In the genomic region with DNA sequence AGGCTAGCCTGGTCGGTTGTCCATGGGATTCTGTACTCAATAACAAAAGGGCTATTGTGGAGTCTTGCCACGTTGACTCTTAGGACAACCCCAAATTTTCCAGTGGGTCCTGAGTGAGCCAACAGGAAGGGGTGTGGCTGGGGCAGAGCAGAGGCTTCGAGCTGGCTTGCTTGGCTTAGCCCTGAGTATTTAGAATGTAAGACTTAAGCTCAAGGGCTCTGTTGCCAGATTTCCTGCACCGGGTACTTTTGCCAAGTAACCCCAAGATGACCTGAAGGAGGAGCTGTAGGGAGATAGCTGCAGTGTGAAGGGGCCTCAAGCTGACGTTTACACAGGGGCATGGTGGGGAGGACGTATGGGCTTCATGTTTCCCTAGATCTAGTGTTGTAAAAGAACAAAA, we compare ENCODE assay signal across 10 mouse cellular contexts. TPM values are rescaled to one million over a fixed set of nuclear protein-coding genes. Genes with fewer than 3 reads are reported as not detected.
A peak's percentile ranks its signal among the peaks of the same experiment; 100 is the strongest.
DNase-seq lines count a peak whose midpoint lies in the region; ATAC-seq and TF ChIP-seq lines count a peak whose summit lies in the region.
"Had no signal": no experiment of that assay in that cellular context is flagged by ENCODE, and none has a peak within 500 bp of the region (broad histone marks: within the 10 kb centered on the region; RNA-seq: fewer than 3 reads in every experiment).

No protein-coding gene starts in this region.

- 22% methylated on average over 6 of the region's 6 CpGs for WGBS in embryonic facial prominence, embryonic 15.5 days
- WGBS in intestine, postnatal 0 days, result 27% methylated on average over 6 of the region's 6 CpGs

- peak overlapping the region; percentile 63 for H3K27ac ChIP-seq in embryonic facial prominence, embryonic 15.5 days (replicated peaks)
- H3K27ac ChIP-seq in intestine, postnatal 0 days (ENCODE audit: low read depth, low read length), result peak overlapping the region; percentile 60; the same call in 1 of the 2 replicates

- intact Hi-C loops in left cerebral cortex, postnatal 10 days (cut with DNase I), result no loop called here

- no peaks in the 10 kb centered on the region for H3K36me3 ChIP-seq in embryonic facial prominence, embryonic 15.5 days
- H3K36me3 ChIP-seq in intestine, postnatal 0 days (ENCODE audit: control insufficient read depth, insufficient read depth), result no peaks in the 10 kb centered on the region

- no peak for ATAC-seq in embryonic facial prominence, embryonic 15.5 days (ENCODE audit: insufficient number of reproducible peaks, low FRiP score, low TSS enrichment, low read depth)
- ATAC-seq in intestine, postnatal 0 days, result no peak
- no peak for ATAC-seq in activated CD4-positive, CD25-positive, alpha-beta regulatory T cell, adult 4 months
- ATAC-seq: forebrain, embryonic 16.5 days had no signal

- no peak overlapping the region for H3K4me3 ChIP-seq in embryonic facial prominence, embryonic 15.5 days (replicated peaks)
- H3K4me3 ChIP-seq in intestine, postnatal 0 days (ENCODE audit: low read depth, low read length), result no peak overlapping the region

- no peaks in the 10 kb centered on the region for H3K27me3 ChIP-seq in embryonic facial prominence, embryonic 15.5 days
- H3K27me3 ChIP-seq in intestine, postnatal 0 days (replicated peaks; ENCODE audit: control insufficient read depth, insufficient read depth, low read length), result no peaks in the 10 kb centered on the region

- peaks cover 25% of the 10 kb centered on the region for H3K4me1 ChIP-seq in embryonic facial prominence, embryonic 15.5 days
- no peaks in the 10 kb centered on the region; the same call in 1 of the 2 replicates for H3K4me1 ChIP-seq in intestine, postnatal 0 days (replicated peaks; ENCODE audit: control insufficient read depth, insufficient read depth, low read length)

- H3K9me3 ChIP-seq in embryonic facial prominence, embryonic 15.5 days (replicated peaks), result no peaks in the 10 kb centered on the region
- no peaks in the 10 kb centered on the region for H3K9me3 ChIP-seq in intestine, postnatal 0 days (ENCODE audit: control insufficient read depth)

- peak; percentile 10 for DNase-seq in adrenal gland, adult 2 months
- DNase-seq in adrenal gland, adult 18-20 months (ENCODE audit: low spot score in 2 of 2), result no peak
- peak; percentile 75 for DNase-seq in lung, postnatal 10 days
- no peak for DNase-seq in layer of hippocampus, postnatal 10 days (ENCODE audit: low spot score in 2 of 2)
- DNase-seq in left cerebral cortex, postnatal 10 days (ENCODE audit: extremely low spot score in 1 of 2, low spot score in 2 of 2), result no peak
- DNase-seq: thymus, adult 18-20 months had no signal

- H3K9ac ChIP-seq in embryonic facial prominence, embryonic 15.5 days, result no peak overlapping the region
- no peak overlapping the region for H3K9ac ChIP-seq in intestine, postnatal 0 days (ENCODE audit: low read depth, low read length)

- 0 out of 2 replicates have a peak overlapping the region, but pooled peaks have one; percentile 42 for H3K4me2 ChIP-seq in embryonic facial prominence, embryonic 15.5 days (replicated peaks)
- H3K4me2 ChIP-seq in intestine, postnatal 0 days (replicated peaks; ENCODE audit: low read depth), result no peak overlapping the region

- peak; percentile 40 for TF ChIP-seq CTCF in intestine, postnatal 0 days (IDR thresholded peaks at IDR 0.05; ENCODE audit: low read depth)

RNA-seq across cellular contexts. Expression of a gene that starts 23.4 kb away (rescaled TPM):
- total RNA-seq in adrenal gland, adult 2 months (2021), result 10 to 100 TPM; 36.0 to 45.4 TPM
- 13.7 and 19.1 TPM in 2 replicates for polyA plus RNA-seq in adrenal gland, adult 2 months (2012; rRNA removed)
- 10 to 100 TPM; 30.1 to 35.3 TPM for total RNA-seq in adrenal gland, adult 18-20 months (2021)
- polyA plus RNA-seq in embryonic facial prominence, embryonic 15.5 days (2015; fragmentation: Nextera tagmentation; extraction: Ambion mirVana), result 25.5 and 26.1 TPM in 2 replicates
- 22.2 and 30.4 TPM in 2 replicates for polyA plus RNA-seq in intestine, postnatal 0 days (2015; fragmentation: Nextera tagmentation; extraction: Ambion mirVana)
- total RNA-seq in layer of hippocampus, postnatal 10 days (2021), result 10 to 100 TPM; 42.9 to 43.5 TPM
- 10 to 100 TPM; 14.1 to 17.9 TPM for polyA plus RNA-seq in activated CD4-positive, CD25-positive, alpha-beta regulatory T cell, adult 4 months (2017; shearing (Covaris generic))
- total RNA-seq in left cerebral cortex, postnatal 10 days (2021), result 10 to 100 TPM; 43.4 to 50.7 TPM

Comparison
In these comparisons a context has a peak if more than half of its experiments do, and no peak if none do; other contexts are left out.
1. DNase-seq: peak in adrenal gland, adult 2 months (single experiment) and lung, postnatal 10 days (single experiment); none in adrenal gland, adult 18-20 months (0 of 2), layer of hippocampus, postnatal 10 days (0 of 2) and left cerebral cortex, postnatal 10 days (0 of 2).